Mouse (Mus musculus): ENCODE measurements at regions not wholly inside any gene's neighbourhood (a gene's known extent, or its start where the extent isn't known, plus 50 kb on each side); places are given as distances from the start of the nearest gene placed in this dataset.

DNA sequence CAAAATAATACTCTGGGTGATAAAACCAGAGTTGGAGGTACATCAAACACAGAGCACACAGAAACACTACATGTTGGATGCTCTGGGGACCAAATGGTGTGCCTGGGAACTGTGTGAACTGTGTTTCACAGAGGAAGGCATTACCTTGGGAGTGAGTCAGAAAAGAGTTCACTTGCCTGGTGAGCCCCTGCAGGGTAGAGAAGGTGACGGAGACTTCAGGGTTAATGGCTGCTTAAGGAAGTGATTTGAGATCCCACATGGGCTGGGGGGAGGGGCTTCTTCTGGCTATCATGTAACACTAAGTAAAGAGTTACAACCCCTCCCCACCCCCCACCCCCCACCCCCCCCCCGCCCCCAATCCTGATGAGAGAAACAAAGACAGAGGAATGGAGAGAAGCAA is 164.6 kb downstream of the Gm45692 start:
- Histone ChIP-seq H3K27ac (replicated peaks; ENCODE audit: low read depth, low read length) (no peak overlapping the region), H3K4me2 (replicated peaks; ENCODE audit: low read depth, low read length, severe bottlenecking) (no peak overlapping the region), H3K9me3 (ENCODE audit: control insufficient read depth, low read length) (no peaks in the 10 kb centered on the region), H3K27me3 (ENCODE audit: control insufficient read depth, insufficient read depth, low read length) (no peaks in the 10 kb centered on the region), H3K4me1 (ENCODE audit: control insufficient read depth, insufficient read depth, low read length) (peaks cover 12% of the 10 kb centered on the region; the same call in 1 of the 2 replicates), H3K36me3 (ENCODE audit: control insufficient read depth, insufficient read depth, low read length) (no peaks in the 10 kb centered on the region), H3K4me3 (replicated peaks; ENCODE audit: low read length) (no peak overlapping the region), H3K9ac (ENCODE audit: low read depth, low read length, severe bottlenecking) (no peak overlapping the region)
- DNase-seq (ENCODE audit: low spot score): no peak
- WGBS: 23% methylated on average over 2 of the region's 2 CpGs
- TF ChIP-seq POLR2A (IDR thresholded peaks at IDR 0.05; ENCODE audit: borderline replicate concordance, extremely low read depth, insufficient read depth, insufficient read length): no peak
- 0 out of 2 replicates have a peak, but pooled peaks have one; percentile 41 for ATAC-seq (ENCODE audit: low FRiP score, low read depth)

DNA sequence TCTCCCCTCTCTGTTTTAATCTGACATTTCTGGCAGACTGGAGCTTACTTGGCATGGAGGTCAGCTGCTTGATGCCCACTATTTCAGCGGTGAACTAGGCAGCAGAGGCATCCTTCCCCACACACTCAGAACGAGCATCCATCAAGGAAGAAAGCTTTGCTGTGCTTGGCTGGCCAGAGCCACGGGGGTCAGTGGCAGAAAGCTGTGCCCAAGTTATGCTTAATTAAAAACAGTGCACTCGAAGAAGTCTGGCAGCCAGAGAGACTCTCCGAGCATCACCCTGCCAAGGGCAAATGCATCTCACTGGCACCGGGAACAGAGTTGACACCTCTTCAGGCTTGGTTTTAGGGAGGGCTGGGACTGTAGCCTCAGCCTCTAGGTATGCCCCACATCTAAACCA is 168.3 kb downstream of the Gm45692 start:
- no peak overlapping the region for H3K9ac ChIP-seq (ENCODE audit: low read depth, low read length, severe bottlenecking)
- no peak for TF ChIP-seq POLR2A (IDR thresholded peaks at IDR 0.05; ENCODE audit: borderline replicate concordance, extremely low read depth, insufficient read depth, insufficient read length)
- no peaks in the 10 kb centered on the region for H3K9me3 ChIP-seq (ENCODE audit: control insufficient read depth, low read length)
- no peaks in the 10 kb centered on the region for H3K36me3 ChIP-seq (ENCODE audit: control insufficient read depth, insufficient read depth, low read length)
- no peak for ATAC-seq (ENCODE audit: low FRiP score, low read depth)
- H3K4me2 ChIP-seq (replicated peaks; ENCODE audit: low read depth, low read length, severe bottlenecking): 0 out of 2 replicates have a peak overlapping the region, but pooled peaks have one; percentile 14
- H3K4me1 ChIP-seq (ENCODE audit: control insufficient read depth, insufficient read depth, low read length): peaks cover 12% of the 10 kb centered on the region; the same call in 1 of the 2 replicates
- no peak for DNase-seq (ENCODE audit: low spot score)
- 23% methylated on average over 6 of the region's 6 CpGs for WGBS
- H3K4me3 ChIP-seq (replicated peaks; ENCODE audit: low read length): no peak overlapping the region
- H3K27ac ChIP-seq (replicated peaks; ENCODE audit: low read depth, low read length): no peak overlapping the region
- no peaks in the 10 kb centered on the region for H3K27me3 ChIP-seq (ENCODE audit: control insufficient read depth, insufficient read depth, low read length)

DNA sequence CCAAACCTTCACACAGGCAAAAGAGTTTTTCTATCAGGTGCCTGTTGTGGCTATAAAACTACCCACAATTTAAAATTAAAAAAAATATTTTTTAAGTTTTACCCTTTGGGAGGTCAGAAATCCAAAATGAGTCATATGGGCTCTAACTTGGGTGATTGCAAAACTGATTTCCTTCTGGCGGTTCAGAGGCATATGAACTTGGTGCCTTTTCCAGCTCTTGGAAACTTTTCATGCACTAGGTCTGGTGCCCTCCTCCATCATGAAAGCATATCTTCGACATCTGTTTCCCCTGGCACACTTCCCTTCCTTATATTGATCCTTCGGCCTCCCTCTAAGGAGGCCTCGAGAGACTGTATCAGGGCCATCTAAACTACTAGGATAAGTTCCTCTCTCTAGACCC is 168.8 kb downstream of the Gm45692 start:
- Histone ChIP-seq H3K36me3 (ENCODE audit: control insufficient read depth, insufficient read depth, low read length) (no peaks in the 10 kb centered on the region), H3K27me3 (ENCODE audit: control insufficient read depth, insufficient read depth, low read length) (no peaks in the 10 kb centered on the region), H3K4me2 (replicated peaks; ENCODE audit: low read depth, low read length, severe bottlenecking) (no peak overlapping the region), H3K9me3 (ENCODE audit: control insufficient read depth, low read length) (no peaks in the 10 kb centered on the region), H3K4me1 (ENCODE audit: control insufficient read depth, insufficient read depth, low read length) (peaks cover 9% of the 10 kb centered on the region; the same call in 1 of the 2 replicates), H3K9ac (ENCODE audit: low read depth, low read length, severe bottlenecking) (no peak overlapping the region), H3K4me3 (replicated peaks; ENCODE audit: low read length) (no peak overlapping the region), H3K27ac (replicated peaks; ENCODE audit: low read depth, low read length) (no peak overlapping the region)
- ATAC-seq (ENCODE audit: low FRiP score, low read depth) (no peak), DNase-seq (ENCODE audit: low spot score) (no peak)
- no peak for TF ChIP-seq POLR2A (IDR thresholded peaks at IDR 0.05; ENCODE audit: borderline replicate concordance, extremely low read depth, insufficient read depth, insufficient read length)
- WGBS: 66% methylated on average over 4 of the region's 4 CpGs

DNA sequence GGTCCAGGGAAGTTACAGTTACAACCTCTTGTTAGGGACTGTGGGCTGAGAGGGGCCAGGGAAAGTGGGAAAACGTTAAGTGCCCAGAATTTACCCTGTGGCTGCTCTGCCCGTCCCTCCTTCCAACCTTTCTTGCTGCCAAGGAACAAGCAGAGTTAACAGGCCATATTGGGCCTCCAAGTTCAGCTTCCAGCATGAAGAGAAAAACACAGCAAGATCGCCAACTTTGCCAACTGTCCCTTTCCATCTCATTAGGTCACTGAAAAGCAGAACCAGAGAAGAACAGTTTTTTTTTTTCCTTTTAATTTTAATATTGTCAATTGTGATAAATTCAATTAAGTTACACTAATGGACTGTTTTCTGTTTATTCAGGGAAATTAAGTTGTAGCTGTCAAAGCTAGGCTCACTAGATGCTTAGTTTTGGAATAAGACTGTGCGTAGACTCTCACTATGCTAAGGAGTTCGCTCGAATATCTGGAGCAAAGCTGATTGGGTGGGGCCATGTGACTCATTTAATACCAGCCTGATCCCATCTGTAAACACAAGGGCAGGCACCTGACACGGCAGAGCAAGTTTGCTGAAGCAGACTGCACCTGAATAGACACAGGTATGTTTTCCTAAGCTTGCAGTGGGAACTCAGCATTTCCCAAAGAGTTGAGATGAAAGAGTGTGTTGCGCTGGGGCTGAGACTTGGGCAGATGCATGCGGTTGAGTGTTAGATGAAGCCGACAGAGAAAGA is 178.9 kb downstream of the Gm45692 start:
- H3K27ac ChIP-seq (replicated peaks; ENCODE audit: low read depth, low read length): no peak overlapping the region
- no peak overlapping the region for H3K4me2 ChIP-seq (replicated peaks; ENCODE audit: low read depth, low read length, severe bottlenecking)
- ATAC-seq (ENCODE audit: low FRiP score, low read depth) (no peak), DNase-seq (ENCODE audit: low spot score) (no peak)
- H3K9me3 ChIP-seq (ENCODE audit: control insufficient read depth, low read length): no peaks in the 10 kb centered on the region
- no peaks in the 10 kb centered on the region for H3K36me3 ChIP-seq (ENCODE audit: control insufficient read depth, insufficient read depth, low read length)
- peaks cover 4% of the 10 kb centered on the region; the same call in 1 of the 2 replicates for H3K4me1 ChIP-seq (ENCODE audit: control insufficient read depth, insufficient read depth, low read length)
- no peak for TF ChIP-seq POLR2A (IDR thresholded peaks at IDR 0.05; ENCODE audit: borderline replicate concordance, extremely low read depth, insufficient read depth, insufficient read length)
- H3K4me3 ChIP-seq (replicated peaks; ENCODE audit: low read length): no peak overlapping the region
- WGBS: 82% methylated on average over 10 of the region's 10 CpGs
- no peak overlapping the region for H3K9ac ChIP-seq (ENCODE audit: low read depth, low read length, severe bottlenecking)
- no peaks in the 10 kb centered on the region for H3K27me3 ChIP-seq (ENCODE audit: control insufficient read depth, insufficient read depth, low read length)

DNA sequence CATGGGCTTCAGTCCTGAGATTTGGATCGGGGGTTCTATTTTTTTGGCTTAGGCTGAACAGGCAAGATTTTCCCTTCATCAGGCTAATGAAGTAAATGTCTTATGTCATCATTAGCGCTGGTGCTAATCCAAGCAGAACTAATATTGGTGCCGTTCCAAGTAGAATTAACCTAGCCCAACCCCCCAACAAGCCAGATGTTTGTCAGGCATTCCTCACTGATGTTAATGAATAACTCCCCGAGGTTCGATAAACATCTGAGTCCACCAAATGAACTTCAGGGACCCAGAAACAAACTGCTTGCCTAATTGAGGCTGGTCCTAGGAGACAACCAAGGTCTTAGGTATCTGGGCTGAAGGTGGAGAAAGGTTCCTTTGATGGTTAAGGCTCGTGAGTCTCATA is 180.9 kb downstream of the Gm45692 start:
- WGBS: 26% methylated on average over 6 of the region's 6 CpGs
- no peak overlapping the region for H3K4me2 ChIP-seq (replicated peaks; ENCODE audit: low read depth, low read length, severe bottlenecking)
- ATAC-seq (ENCODE audit: low FRiP score, low read depth) (no peak), DNase-seq (ENCODE audit: low spot score) (no peak)
- no peak overlapping the region for H3K27ac ChIP-seq (replicated peaks; ENCODE audit: low read depth, low read length)
- H3K9me3 ChIP-seq (ENCODE audit: control insufficient read depth, low read length): no peaks in the 10 kb centered on the region
- H3K4me1 ChIP-seq (ENCODE audit: control insufficient read depth, insufficient read depth, low read length): 0 out of 2 replicates have a peak, but pooled peaks cover 4% of the 10 kb centered on the region
- no peaks in the 10 kb centered on the region for H3K27me3 ChIP-seq (ENCODE audit: control insufficient read depth, insufficient read depth, low read length)
- no peak for TF ChIP-seq POLR2A (IDR thresholded peaks at IDR 0.05; ENCODE audit: borderline replicate concordance, extremely low read depth, insufficient read depth, insufficient read length)
- no peaks in the 10 kb centered on the region for H3K36me3 ChIP-seq (ENCODE audit: control insufficient read depth, insufficient read depth, low read length)
- no peak overlapping the region for H3K9ac ChIP-seq (ENCODE audit: low read depth, low read length, severe bottlenecking)
- no peak overlapping the region for H3K4me3 ChIP-seq (replicated peaks; ENCODE audit: low read length)
